Comparison of ENCODE assay signal across 11 mouse cellular contexts in genomic region chr10:20657316-20658081, GRCm38 (mm10).
DNase-seq lines count a peak whose midpoint lies in the region; ATAC-seq and TF ChIP-seq lines count a peak whose summit lies in the region.
"Had no signal": no experiment of that assay in that cellular context is flagged by ENCODE, and none has a peak within 500 bp of the region (broad histone marks: within the 10 kb centered on the region; RNA-seq: fewer than 3 reads in every experiment).

No protein-coding gene starts in this region.

- WGBS in hindbrain, postnatal 0 days, result 51% methylated on average over 12 of the region's 12 CpGs
- WGBS in hindbrain, embryonic 16.5 days, result 60% methylated on average over 12 of the region's 12 CpGs
- WGBS in heart, embryonic 10.5 days, result 55% methylated on average over 12 of the region's 12 CpGs
- 41% methylated on average over 12 of the region's 12 CpGs for WGBS in limb, embryonic 13.5 days
- WGBS in forebrain, embryonic 16.5 days, result 72% methylated on average over 12 of the region's 12 CpGs

- H3K9me3 ChIP-seq in hindbrain, postnatal 0 days (ENCODE audit: low read length), result no peaks in the 10 kb centered on the region
- H3K9me3 ChIP-seq in hindbrain, embryonic 16.5 days (ENCODE audit: control insufficient read depth, low read length), result no peaks in the 10 kb centered on the region
- H3K9me3 ChIP-seq in heart, embryonic 10.5 days, result no peaks in the 10 kb centered on the region
- H3K9me3 ChIP-seq in limb, embryonic 13.5 days, result no peaks in the 10 kb centered on the region
- H3K9me3 ChIP-seq in forebrain, embryonic 16.5 days (ENCODE audit: control insufficient read depth, low read length), result no peaks in the 10 kb centered on the region
- H3K9me3 ChIP-seq: neural tube, embryonic 13.5 days had no signal

- peak; percentile 66 for DNase-seq in hindbrain, postnatal 0 days (ENCODE audit: low spot score)
- DNase-seq in brain, embryonic 14.5 days (ENCODE audit: low read depth), result peak; percentile 55
- DNase-seq in heart, embryonic 10.5 days (ENCODE audit: low spot score), result no peak
- no peak for DNase-seq in frontal cortex, postnatal 36 days (ENCODE audit: low spot score in 2 of 2)
- DNase-seq: adrenal gland, adult 8-10 months; lung, postnatal 14 days had no signal

- no peaks in the 10 kb centered on the region for H3K4me1 ChIP-seq in hindbrain, postnatal 0 days (ENCODE audit: insufficient read depth, low read length)
- H3K4me1 ChIP-seq in hindbrain, embryonic 16.5 days (ENCODE audit: control insufficient read depth, insufficient read depth, low read depth, low read length), result peaks cover 4% of the 10 kb centered on the region; the same call in 1 of the 2 replicates
- H3K4me1 ChIP-seq in heart, embryonic 10.5 days, result peaks cover 6% of the 10 kb centered on the region; the same call in 1 of the 2 replicates
- H3K4me1 ChIP-seq in limb, embryonic 13.5 days, result peaks cover 29% of the 10 kb centered on the region
- no peaks in the 10 kb centered on the region for H3K4me1 ChIP-seq in forebrain, embryonic 16.5 days (replicated peaks; ENCODE audit: control insufficient read depth, insufficient read depth, low read length)
- H3K4me1 ChIP-seq: neural tube, embryonic 13.5 days had no signal

- no peak for ATAC-seq in hindbrain, postnatal 0 days
- no peak for ATAC-seq in hindbrain, embryonic 16.5 days
- ATAC-seq in limb, embryonic 13.5 days (ENCODE audit: low FRiP score, low read depth), result peak; percentile 61; the same call in 1 of the 2 replicates
- ATAC-seq in inflammation-experienced regulatory T-cells, adult 6 months, result no peak
- no peak for ATAC-seq in forebrain, embryonic 16.5 days

- TF ChIP-seq POLR2A in brain, embryonic 14.5 days (IDR thresholded peaks at IDR 0.05; ENCODE audit: borderline replicate concordance, extremely low read depth, insufficient read depth, insufficient read length, poor library complexity, severe bottlenecking), result no peak

- H3K9ac ChIP-seq in hindbrain, postnatal 0 days (replicated peaks; ENCODE audit: low read length), result no peak overlapping the region
- no peak overlapping the region for H3K9ac ChIP-seq in hindbrain, embryonic 16.5 days (ENCODE audit: low read depth, low read length)
- H3K9ac ChIP-seq in limb, embryonic 13.5 days, result no peak overlapping the region
- H3K9ac ChIP-seq in forebrain, embryonic 16.5 days (replicated peaks; ENCODE audit: low read depth, low read length), result no peak overlapping the region
- H3K9ac ChIP-seq: neural tube, embryonic 13.5 days had no signal

- H3K36me3 ChIP-seq in hindbrain, postnatal 0 days (ENCODE audit: insufficient read depth, low read length), result no peaks in the 10 kb centered on the region
- H3K36me3 ChIP-seq in hindbrain, embryonic 16.5 days (ENCODE audit: control insufficient read depth, insufficient read depth, low read length), result no peaks in the 10 kb centered on the region
- H3K36me3 ChIP-seq in heart, embryonic 10.5 days, result no peaks in the 10 kb centered on the region
- H3K36me3 ChIP-seq in limb, embryonic 13.5 days, result no peaks in the 10 kb centered on the region
- H3K36me3 ChIP-seq in forebrain, embryonic 16.5 days (ENCODE audit: control insufficient read depth, insufficient read depth), result no peaks in the 10 kb centered on the region
- H3K36me3 ChIP-seq: neural tube, embryonic 13.5 days had no signal

- no peaks in the 10 kb centered on the region for H3K27me3 ChIP-seq in hindbrain, postnatal 0 days (ENCODE audit: insufficient read depth, low read length)
- H3K27me3 ChIP-seq in hindbrain, embryonic 16.5 days (replicated peaks; ENCODE audit: control insufficient read depth, insufficient read depth, low read length), result no peaks in the 10 kb centered on the region
- no peaks in the 10 kb centered on the region for H3K27me3 ChIP-seq in heart, embryonic 10.5 days (ENCODE audit: insufficient read depth, poor library complexity, severe bottlenecking)
- H3K27me3 ChIP-seq in limb, embryonic 13.5 days, result 0 out of 2 replicates have a peak, but pooled peaks cover 3% of the 10 kb centered on the region
- H3K27me3 ChIP-seq in forebrain, embryonic 16.5 days (replicated peaks; ENCODE audit: control insufficient read depth, insufficient read depth, low read length), result no peaks in the 10 kb centered on the region
- H3K27me3 ChIP-seq: neural tube, embryonic 13.5 days had no signal

- H3K27ac ChIP-seq in hindbrain, postnatal 0 days, result no peak overlapping the region
- H3K27ac ChIP-seq in hindbrain, embryonic 16.5 days (ENCODE audit: low read depth, low read length), result no peak overlapping the region
- peak overlapping the region; percentile 80 for H3K27ac ChIP-seq in heart, embryonic 10.5 days
- H3K27ac ChIP-seq in limb, embryonic 13.5 days, result no peak overlapping the region
- no peak overlapping the region for H3K27ac ChIP-seq in forebrain, embryonic 16.5 days (ENCODE audit: low read length)
- H3K27ac ChIP-seq: neural tube, embryonic 13.5 days had no signal

- TF ChIP-seq CTCF in hindbrain, postnatal 0 days (IDR thresholded peaks at IDR 0.05; ENCODE audit: low read depth), result peak; percentile 9; the same call in 1 of the 2 replicates
- TF ChIP-seq CTCF in brain, embryonic 14.5 days (IDR thresholded peaks at IDR 0.05; ENCODE audit: borderline replicate concordance, extremely low read depth, insufficient read depth, insufficient read length), result no peak

- H3K4me3 ChIP-seq in hindbrain, postnatal 0 days (ENCODE audit: low read length), result no peak overlapping the region
- no peak overlapping the region for H3K4me3 ChIP-seq in hindbrain, embryonic 16.5 days (ENCODE audit: low read length)
- no peak overlapping the region for H3K4me3 ChIP-seq in heart, embryonic 10.5 days
- H3K4me3 ChIP-seq in limb, embryonic 13.5 days, result no peak overlapping the region
- no peak overlapping the region for H3K4me3 ChIP-seq in forebrain, embryonic 16.5 days (replicated peaks; ENCODE audit: low read length)
- H3K4me3 ChIP-seq: neural tube, embryonic 13.5 days had no signal

- no peak overlapping the region for H3K4me2 ChIP-seq in hindbrain, postnatal 0 days (ENCODE audit: low read depth, low read length)
- no peak overlapping the region for H3K4me2 ChIP-seq in hindbrain, embryonic 16.5 days (ENCODE audit: low read length)
- H3K4me2 ChIP-seq in limb, embryonic 13.5 days (replicated peaks), result 0 out of 2 replicates have a peak overlapping the region, but pooled peaks have one; percentile 19
- no peak overlapping the region for H3K4me2 ChIP-seq in forebrain, embryonic 16.5 days (ENCODE audit: low read length)
- H3K4me2 ChIP-seq: neural tube, embryonic 13.5 days had no signal

Comparison
In these comparisons a context has a peak if more than half of its experiments do, and no peak if none do; other contexts are left out.
1. DNase-seq: peak in hindbrain, postnatal 0 days (single experiment) and brain, embryonic 14.5 days (single experiment); none in heart, embryonic 10.5 days (single experiment) and frontal cortex, postnatal 36 days (0 of 2).